Mouse (Mus musculus): ENCODE results near the gene Rybp.

The Rybp gene

DNA sequence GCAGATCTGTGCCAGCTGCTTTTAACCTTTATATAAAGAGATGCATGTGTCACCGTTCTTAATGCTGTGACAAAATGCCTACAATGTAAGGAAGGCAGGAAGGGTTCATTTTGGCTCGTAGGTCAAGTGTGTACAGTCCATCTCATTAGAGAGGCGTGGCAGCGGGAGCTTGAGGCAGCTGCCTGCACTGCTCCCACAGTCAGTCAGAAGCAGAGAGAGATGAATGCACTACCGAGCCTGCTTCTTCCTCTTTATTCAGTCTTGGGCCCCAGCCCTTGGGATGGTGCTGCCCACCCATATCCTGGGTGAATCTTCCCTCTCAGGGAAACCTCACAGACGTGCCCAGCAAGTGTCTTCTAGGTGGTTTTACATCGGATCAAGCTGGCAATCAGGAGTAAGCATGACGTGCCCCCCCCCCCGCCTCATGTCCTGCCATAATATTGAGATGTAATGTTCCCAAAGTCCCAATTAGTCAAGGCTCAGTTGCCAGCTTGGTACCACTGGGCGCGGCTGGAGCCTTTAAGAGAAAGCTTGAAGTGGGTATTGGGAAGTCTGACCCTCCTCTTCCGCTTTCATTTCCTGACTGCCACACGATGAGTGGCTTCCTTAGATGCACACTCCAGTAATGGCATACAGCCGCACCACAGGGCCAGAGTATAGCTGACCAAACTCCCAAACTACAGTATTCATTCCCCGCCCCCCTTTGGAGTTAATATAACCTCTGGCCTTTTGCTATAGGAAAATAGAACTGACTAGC, 96.3 kb downstream of the Rybp start:
- no peak for DNase-seq (ENCODE audit: low read depth, low spot score)

DNA sequence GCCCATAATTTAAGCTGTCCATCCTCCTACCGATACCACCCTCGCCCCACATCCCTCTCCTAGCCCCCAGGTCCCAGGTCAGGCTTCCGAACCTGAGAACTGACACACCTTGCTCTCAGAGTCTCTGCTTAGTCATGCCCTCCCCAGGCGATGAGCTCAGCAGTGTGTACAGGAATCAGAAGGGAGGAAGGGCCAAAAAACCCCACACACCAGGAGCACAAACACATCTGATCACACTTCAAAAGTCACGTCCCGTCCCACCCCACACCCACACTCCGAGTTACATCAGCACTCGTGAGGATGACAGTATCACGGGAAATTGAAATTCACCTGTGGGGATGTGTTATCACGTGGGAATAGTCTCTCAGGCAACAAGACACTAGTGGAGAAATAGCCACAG, 97.0 kb downstream of the Rybp start:
- no peak for DNase-seq (ENCODE audit: low read depth, low spot score)

GRCm38 (mm10) chr6:100188883-100189743, 98.2 kb downstream of the Rybp start:
- DNase-seq (ENCODE audit: low read depth, low spot score) = peak; percentile 32

GRCm38 (mm10) chr6:100187821-100188220, 99.5 kb downstream of the Rybp start:
- DNase-seq (ENCODE audit: low read depth, low spot score) = no peak

DNA sequence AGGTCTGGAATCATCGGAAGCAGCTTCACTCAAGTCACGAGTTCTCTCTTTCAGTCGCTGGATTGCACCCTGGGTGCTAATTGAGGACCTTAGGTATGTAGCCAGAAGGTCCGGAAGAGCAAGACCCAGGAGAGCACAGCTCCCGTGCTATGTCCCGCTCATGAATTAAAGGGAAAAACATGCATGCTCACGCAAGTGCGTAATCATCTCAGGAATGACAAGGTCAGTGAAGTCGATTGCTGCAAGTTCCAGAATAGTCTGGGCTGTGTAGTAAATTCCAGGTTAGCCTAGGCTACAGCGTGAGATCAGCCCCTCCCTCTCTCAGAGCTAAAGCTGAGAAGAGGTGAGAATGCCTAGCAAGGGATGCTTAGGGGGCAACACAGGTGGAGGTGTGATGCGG, 100.5 kb downstream of the Rybp start:
- no peak for DNase-seq (ENCODE audit: low read depth, low spot score)

- DNase-seq (ENCODE audit: low read depth, low spot score) = no peak
These were observed 101.8 kb downstream of the Rybp start for GRCm38 (mm10) chr6:100185524-100185923.

DNA sequence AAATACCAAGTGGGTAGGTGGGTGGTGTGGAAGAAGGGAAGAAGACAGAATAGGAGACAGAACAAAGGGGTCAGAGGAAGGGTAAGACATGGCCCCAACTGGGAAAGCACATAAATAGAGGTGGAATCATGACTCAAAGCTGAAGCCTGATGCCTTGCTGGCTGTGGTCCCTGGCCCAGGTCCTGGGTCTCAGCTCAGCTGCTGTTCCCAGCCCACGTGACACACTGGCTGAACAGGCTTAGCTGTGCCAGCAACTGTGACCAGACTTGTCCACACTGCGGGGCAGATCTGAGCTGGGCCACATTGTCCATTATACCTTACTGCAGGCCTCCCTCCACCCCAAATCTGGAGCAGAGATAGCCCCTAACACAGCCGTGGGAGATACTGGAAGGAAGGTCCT, 103.9 kb downstream of the Rybp start:
- peak; percentile 91 for DNase-seq (ENCODE audit: low read depth, low spot score)

DNA sequence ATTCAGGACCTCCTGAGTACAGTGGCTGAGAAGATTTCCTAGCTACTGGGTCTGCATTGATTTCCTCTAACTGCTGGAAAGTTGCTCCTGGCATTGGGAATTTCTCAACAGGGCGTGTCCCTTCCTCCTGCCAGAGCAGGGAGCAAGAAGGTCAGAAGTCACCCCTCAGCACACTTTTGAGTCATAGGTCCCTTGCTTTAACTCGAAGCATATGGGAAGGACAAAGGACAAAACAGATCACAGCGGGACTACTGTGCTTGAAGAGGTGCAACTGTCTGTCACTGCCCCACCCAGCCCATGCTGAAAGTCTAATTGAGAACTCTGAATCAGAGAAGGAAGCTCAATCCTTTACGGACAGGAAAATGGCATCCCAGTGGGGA, 106.4 kb downstream of the Rybp start:
- DNase-seq (ENCODE audit: low read depth, low spot score) = no peak

- no peak for DNase-seq (ENCODE audit: low read depth, low spot score)
These were observed 106.9 kb downstream of the Rybp start for GRCm38 (mm10) chr6:100180213-100180882.

DNA sequence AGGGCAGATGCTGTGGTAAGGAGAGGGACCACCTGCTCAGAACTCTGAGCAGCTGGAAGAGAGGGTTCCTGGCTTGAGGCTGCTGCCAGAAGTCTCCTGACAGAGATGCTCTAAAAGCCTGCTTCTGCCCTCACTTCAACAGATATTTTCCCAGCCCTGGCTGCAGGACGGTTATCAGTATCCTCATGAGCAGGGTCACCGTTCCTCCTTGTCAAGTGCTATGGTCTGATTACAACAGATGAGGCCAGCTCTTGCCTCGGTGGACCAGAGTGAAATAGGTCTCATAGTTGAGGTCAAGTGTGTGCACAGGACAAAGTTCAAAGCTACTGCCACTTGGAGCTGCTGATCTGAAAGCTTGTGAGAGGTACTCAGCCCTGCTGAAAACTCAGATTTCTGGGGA, 108.5 kb downstream of the Rybp start:
- DNase-seq (ENCODE audit: low read depth, low spot score) = no peak
